Mouse (Mus musculus) urinary bladder, postnatal 14 days (tissue): ENCODE measurements at regions not wholly inside any gene's neighbourhood (a gene's known extent, or its start where the extent isn't known, plus 50 kb on each side); places are given as distances from the start of the nearest gene placed in this dataset.

Experiments used
- DNase-seq: peaks from one replicate; pipeline ENCODE4 v3.0.0; 2021; ENCODE audit warnings: low spot score

DNA sequence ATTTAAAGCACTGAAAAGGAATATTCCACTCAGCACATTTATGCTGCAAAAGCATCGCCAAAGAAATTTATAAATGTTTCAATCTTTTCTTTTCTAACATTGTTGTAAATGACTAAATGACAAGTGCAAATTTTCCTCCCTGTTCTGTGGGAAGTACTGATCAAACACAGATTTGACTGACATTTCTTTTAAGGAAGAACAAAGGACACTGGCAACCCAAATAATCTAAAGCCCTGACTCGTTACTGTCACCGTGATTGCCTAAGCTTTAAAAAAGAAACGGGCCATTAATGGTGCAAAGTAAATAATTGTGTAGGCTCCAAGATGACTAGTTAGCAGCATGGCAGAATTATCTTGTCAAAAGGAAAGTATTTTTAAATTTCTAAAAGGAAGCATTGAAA lies 587.4 kb downstream of the Otol1 start:
- no peak for DNase-seq
